Mouse (Mus musculus) olfactory bulb, adult 2 months (tissue): ENCODE measurements around the gene Baz1b. TPM values are rescaled to one million over a fixed set of nuclear protein-coding genes. Genes with fewer than 3 reads are reported as not detected.

Experiments used
- H3K27ac ChIP-seq: fragments of 200-500 bp; 2 replicates; pipeline ENCODE4 v1.5.1; 2012; ENCODE audit warnings: low read depth, low read length; ENCODE audit not compliant: insufficient read depth
- H3K4me1 ChIP-seq: fragments of 200-500 bp; 2 replicates; pipeline ENCODE4 v1.6.1; 2012; ENCODE audit warnings: low read length; ENCODE audit not compliant: control insufficient read depth, insufficient read depth
- H3K4me3 ChIP-seq: fragments of 200-500 bp; 2 replicates; pipeline ENCODE4 v1.5.1; 2012; ENCODE audit warnings: mild to moderate bottlenecking, low read depth, low read length, moderate library complexity; ENCODE audit not compliant: insufficient read depth
- CTCF ChIP-seq: fragments of 200-500 bp; IDR thresholded peaks from 2 replicates; pipeline ENCODE4 v1.5.1; 2012; ENCODE audit warnings: low read depth, mild to moderate bottlenecking, low read length, moderate library complexity; ENCODE audit not compliant: insufficient read depth
- POLR2A ChIP-seq: fragments of 200-500 bp; IDR thresholded peaks from 2 replicates; pipeline ENCODE4 v1.6.1; 2012; ENCODE audit warnings: mild to moderate bottlenecking, low read depth, low read length, moderate library complexity; ENCODE audit not compliant: insufficient read depth
- WGBS: fragments of 180-500 bp; shearing (Covaris S2); methylation state at CpG from one replicate; pipeline ENCODE4 v1.1.7; 2018; 5-methylcytosine and 5-hydroxymethylcytosine counted together
- polyA plus RNA-seq: library from polyadenylated mRNA; stranded (reverse); fragments of >200 nt; gene quantifications from 2 replicates; pipeline ENCODE4 v1.2.4, GENCODE M21; 2012; ENCODE audit warnings: low replicate concordance; ENCODE audit not compliant: missing spikeins, insufficient read depth, insufficient read length

Gene Baz1b
- polyA plus RNA-seq, 1 experiment, result 147 TPM

DNA sequence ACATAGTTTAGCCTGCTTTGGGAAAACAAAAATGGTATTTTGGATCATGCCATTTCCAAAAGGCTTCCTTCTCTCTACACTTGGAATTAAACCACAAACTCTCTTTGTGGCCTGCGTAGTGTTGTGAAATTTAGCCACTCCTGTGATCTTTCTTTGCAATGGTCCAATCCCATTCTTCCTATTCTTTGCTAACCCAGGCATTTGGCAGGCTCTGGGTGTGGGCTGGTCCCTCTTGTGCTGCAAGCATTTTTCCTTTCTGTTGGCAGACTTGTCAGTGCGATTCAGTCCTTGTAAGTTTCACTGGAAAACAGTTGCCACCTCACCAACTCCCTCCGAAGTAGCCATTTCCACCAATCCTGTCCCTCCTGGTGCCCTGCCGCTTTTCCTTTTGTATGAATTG is 25.8 kb upstream of the Baz1b start:
- 49% methylated on average over 4 of the region's 4 CpGs for WGBS

DNA sequence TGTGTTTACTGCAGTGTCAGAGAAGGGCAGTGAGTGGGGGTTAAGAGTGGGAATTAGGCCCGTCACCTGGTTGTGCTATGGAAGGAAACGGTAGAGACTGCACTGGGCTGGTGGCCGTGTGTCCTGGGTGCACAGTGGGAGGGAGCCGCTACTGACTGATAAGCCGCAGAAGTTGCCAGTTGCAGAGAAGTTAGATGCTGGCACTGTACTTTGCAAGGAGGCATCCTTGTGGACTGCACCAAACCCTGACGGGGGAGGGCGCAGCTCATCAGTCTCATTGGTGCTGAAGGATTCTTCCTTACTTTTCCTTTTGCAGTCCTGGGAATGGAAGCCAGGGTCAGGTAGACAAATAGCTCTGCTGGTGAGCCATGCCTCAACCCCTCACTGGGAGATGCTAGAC is 25.4 kb upstream of the Baz1b start:
- no peak for TF ChIP-seq POLR2A
- TF ChIP-seq CTCF, result no peak
- Histone ChIP-seq H3K4me3 (no peak overlapping the region), H3K27ac (no peak overlapping the region), H3K4me1 (no peaks in the 10 kb centered on the region)
- WGBS, result 74% methylated on average over 7 of the region's 7 CpGs

More for the DNA sequence above, 25.8 kb upstream of the Baz1b start:
- no peaks in the 10 kb centered on the region for H3K4me1 ChIP-seq
- H3K4me3 ChIP-seq, result no peak overlapping the region
- TF ChIP-seq CTCF (no peak), POLR2A (no peak)
- no peak overlapping the region for H3K27ac ChIP-seq

- no peaks in the 10 kb centered on the region for H3K4me1 ChIP-seq
- no peak overlapping the region for H3K27ac ChIP-seq
- H3K4me3 ChIP-seq, result no peak overlapping the region
- TF ChIP-seq POLR2A (no peak), CTCF (no peak)
- 89% methylated on average over 8 of the region's 8 CpGs for WGBS
Observed at GRCm38 (mm10) chr5:135162361-135162760, 24.7 kb upstream of the Baz1b start.

DNA sequence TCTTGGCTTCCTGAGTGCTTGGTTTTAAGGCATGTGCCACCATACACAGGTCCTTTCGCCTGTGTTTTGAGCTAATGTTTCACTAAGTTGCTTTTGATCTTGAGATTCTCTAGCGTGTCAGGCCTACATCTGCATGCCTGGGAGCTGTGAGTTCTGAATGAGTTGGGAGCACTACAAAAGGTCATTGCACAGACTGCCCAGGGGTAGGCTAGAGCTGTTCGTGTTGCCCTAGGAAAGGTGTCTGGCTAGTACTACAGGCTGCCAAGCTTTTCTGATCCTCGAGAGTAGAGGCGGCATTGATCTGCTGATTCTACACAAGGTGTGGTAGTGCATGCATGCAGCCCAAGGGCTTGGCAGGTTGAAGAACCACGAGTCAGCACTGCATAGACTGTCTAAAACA is 24.2 kb upstream of the Baz1b start:
- Histone ChIP-seq H3K27ac (no peak overlapping the region), H3K4me1 (0 out of 2 replicates have a peak, but pooled peaks cover under 1% of the 10 kb centered on the region), H3K4me3 (no peak overlapping the region)
- no peak for TF ChIP-seq POLR2A
- TF ChIP-seq CTCF, result no peak
- 86% methylated on average over 6 of the region's 6 CpGs for WGBS

DNA sequence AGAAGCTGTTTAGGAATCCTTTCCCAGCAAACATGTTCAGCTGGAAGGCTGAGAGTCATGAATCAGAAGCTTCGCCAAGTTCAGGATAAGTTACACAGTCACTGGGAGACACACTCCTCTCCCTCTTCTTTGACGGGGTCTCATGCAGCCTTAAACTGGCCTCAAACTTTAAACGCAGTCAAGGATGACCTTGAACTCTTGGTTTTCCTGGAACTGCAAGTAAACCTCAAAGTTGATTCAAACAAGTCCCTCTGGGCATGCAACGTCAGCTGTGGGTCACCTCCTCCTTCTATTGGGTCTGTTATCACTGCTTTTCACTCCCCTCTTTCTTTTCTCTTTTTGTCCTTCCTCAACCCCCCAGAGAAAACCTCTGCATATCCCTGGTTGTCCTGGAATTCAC is 20.2 kb upstream of the Baz1b start:
- 89% methylated on average over 4 of the region's 4 CpGs for WGBS
- TF ChIP-seq CTCF (no peak), POLR2A (no peak)
- Histone ChIP-seq H3K4me1 (peaks cover 8% of the 10 kb centered on the region), H3K27ac (no peak overlapping the region), H3K4me3 (no peak overlapping the region)

- H3K4me1 ChIP-seq, result peaks cover 8% of the 10 kb centered on the region
- no peak overlapping the region for H3K4me3 ChIP-seq
- H3K27ac ChIP-seq, result no peak overlapping the region
- WGBS, result 94% methylated on average over 4 of the region's 4 CpGs
- no peak for TF ChIP-seq POLR2A
- TF ChIP-seq CTCF, result no peak
Observed at GRCm38 (mm10) chr5:135167469-135167868, 19.6 kb upstream of the Baz1b start.

- Histone ChIP-seq H3K4me1 (peaks cover 8% of the 10 kb centered on the region), H3K27ac (peak within 1 kb of the TSS; percentile 90), H3K4me3 (peak within 1 kb of the TSS; percentile 55)
- 1% methylated on average over 90 of the region's 95 CpGs for WGBS
- no peak for TF ChIP-seq CTCF
- TF ChIP-seq POLR2A, result peak; percentile 87; the same call in 1 of the 2 replicates
Observed at GRCm38 (mm10) chr5:135168063-135169062, 18.7 kb upstream of the Baz1b start, which contains the start of gene Bcl7b. Gene Bcl7b (plus strand): TSS chr5:135168283.

GRCm38 (mm10) chr5:135169479-135169878 is 17.6 kb upstream of the Baz1b start:
- Histone ChIP-seq H3K27ac (no peak overlapping the region), H3K4me1 (peaks cover 8% of the 10 kb centered on the region), H3K4me3 (peak overlapping the region; percentile 55)
- 89% methylated on average over 5 of the region's 5 CpGs for WGBS
- TF ChIP-seq POLR2A (no peak), CTCF (no peak)

- 89% methylated on average over 6 of the region's 6 CpGs for whole genome bisulfite sequencing
- no peak overlapping the region for H3K4me3 ChIP-seq
- H3K27ac ChIP-seq, result no peak overlapping the region
- TF ChIP-seq POLR2A (no peak), CTCF (no peak)
- peaks cover 8% of the 10 kb centered on the region for H3K4me1 ChIP-seq
Observed at GRCm38 (mm10) chr5:135171688-135172220, 15.3 kb upstream of the Baz1b start.
